8 mouse cellular contexts compared by ENCODE assay signal in the genomic region with DNA sequence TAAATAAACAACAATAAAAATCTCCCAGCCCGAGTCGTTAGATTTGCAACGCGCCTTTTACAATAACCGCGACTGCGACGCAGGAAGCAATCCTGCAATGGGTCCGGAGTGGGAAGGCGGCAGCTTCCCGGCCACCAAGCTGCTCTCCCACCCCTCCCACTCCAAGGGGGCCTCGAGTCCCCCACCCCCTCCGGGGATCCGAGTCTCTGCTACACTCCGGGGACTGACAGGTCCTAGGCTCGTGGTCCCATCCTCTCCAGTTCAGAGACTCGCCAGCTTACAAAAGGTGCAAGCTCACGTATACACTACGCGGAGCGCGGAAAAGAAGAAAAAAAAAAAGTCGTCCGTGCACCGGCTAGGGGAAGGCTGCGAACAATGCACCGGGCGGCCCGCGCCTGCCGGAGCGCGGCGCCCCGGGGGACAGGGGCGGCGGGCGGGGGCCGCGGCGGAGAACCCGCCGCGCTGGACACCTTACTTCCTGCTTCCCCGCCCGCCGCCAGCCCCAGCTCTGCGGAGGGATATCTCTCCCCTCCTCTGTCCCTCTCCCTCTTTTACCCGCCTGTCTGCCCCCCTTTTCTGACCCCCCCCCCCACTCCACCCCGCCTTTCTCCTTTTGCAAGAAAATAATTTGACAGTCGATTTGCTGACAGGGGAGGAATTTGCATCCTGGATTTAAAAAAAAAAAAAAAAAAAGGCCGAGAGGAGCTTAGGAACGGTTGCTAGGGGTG.
A peak's percentile ranks its signal among the peaks of the same experiment; 100 is the strongest.
DNase-seq lines count a peak whose midpoint lies in the region; ATAC-seq and TF ChIP-seq lines count a peak whose summit lies in the region.

No protein-coding gene starts in this region.

- H3K9me3 ChIP-seq in hindbrain, embryonic 12.5 days (replicated peaks): no peaks in the 10 kb centered on the region

- peaks cover 7% of the 10 kb centered on the region; the same call in 1 of the 2 replicates for H3K4me1 ChIP-seq in embryonic fibroblast, embryonic 13.5 days (ENCODE audit: control insufficient read depth, insufficient read depth, low read length)
- H3K4me1 ChIP-seq in hindbrain, embryonic 12.5 days: peaks cover 43% of the 10 kb centered on the region

- H3K4me3 ChIP-seq in left cerebral cortex, adult 2 months: peak overlapping the region; percentile 80
- peak overlapping the region; percentile 85 for H3K4me3 ChIP-seq in embryonic fibroblast, embryonic 13.5 days (ENCODE audit: insufficient read depth, low read length)
- H3K4me3 ChIP-seq in hindbrain, embryonic 12.5 days: peak overlapping the region; percentile 65

- H3K27me3 ChIP-seq in hindbrain, embryonic 12.5 days: no peaks in the 10 kb centered on the region; the same call in 1 of the 2 replicates

- no peaks in the 10 kb centered on the region for H3K36me3 ChIP-seq in hindbrain, embryonic 12.5 days

- ATAC-seq in hindbrain, embryonic 12.5 days (ENCODE audit: low FRiP score): peak; percentile 65

- under 1% methylated on average over 40 of the region's 53 CpGs for WGBS in hindbrain, embryonic 12.5 days

- no peak for TF ChIP-seq CTCF in left cerebral cortex, adult 2 months (IDR thresholded peaks at IDR 0.05)
- no peak for TF ChIP-seq CTCF in embryonic fibroblast, embryonic 13.5 days (IDR thresholded peaks at IDR 0.05; ENCODE audit: borderline replicate concordance, insufficient read depth, low read length)

- H3K4me2 ChIP-seq in hindbrain, embryonic 12.5 days (replicated peaks): peak overlapping the region; percentile 79

- intact Hi-C loops in left cerebral cortex, adult 2 months (cut with DNase I): loop anchor here (2.0 to 10.0 kb wide), 5 partner anchors 37 to 364 kb away; partner anchors contain the start of genes Ccnd3 and Taf8

- peak overlapping the region; percentile 87 for H3K9ac ChIP-seq in hindbrain, embryonic 12.5 days

- peak; percentile 58 to 64 for DNase-seq in left cerebral cortex, adult 2 months (ENCODE audit: extremely low spot score in 1 of 2, low spot score in 2 of 2)
- DNase-seq in left cerebral cortex, adult 9 months (ENCODE audit: low spot score in 2 of 2): no peak
- peak; percentile 81 for DNase-seq in adrenal gland, postnatal 10 days
- DNase-seq in liver: peak; percentile 71
- peak; percentile 76 for DNase-seq in naive thymus-derived CD4-positive, alpha-beta T cell, adult 2 months (ENCODE audit: low read depth)
- DNase-seq in thymus, adult 18-20 months: peak; percentile 53 to 63

- peak; percentile 39 for TF ChIP-seq POLR2A in embryonic fibroblast, embryonic 13.5 days (IDR thresholded peaks at IDR 0.05; ENCODE audit: low read depth, low read length)

- H3K27ac ChIP-seq in left cerebral cortex, adult 2 months: peak overlapping the region; percentile 98
- H3K27ac ChIP-seq in embryonic fibroblast, embryonic 13.5 days (ENCODE audit: insufficient read depth, low read length): peak overlapping the region; percentile 93
- peak overlapping the region; percentile 99 for H3K27ac ChIP-seq in hindbrain, embryonic 12.5 days

Comparison
In these comparisons a context has a peak if more than half of its experiments do, and no peak if none do; other contexts are left out.
1. DNase-seq: peak in left cerebral cortex, adult 2 months (2 of 2), adrenal gland, postnatal 10 days (single experiment), liver (single experiment), naive thymus-derived CD4-positive, alpha-beta T cell, adult 2 months (single experiment) and thymus, adult 18-20 months (2 of 2); none in left cerebral cortex, adult 9 months (0 of 2).
2. Peak in every context shown above with its lines, with median percentiles within 50 percentile points of each other: H3K27ac ChIP-seq and H3K4me3 ChIP-seq.